Mouse (Mus musculus) embryo, embryonic 10 days (tissue): ENCODE data around the gene Krt78.
"Not testable (repeated sequence)": the region's sequence is repeated elsewhere in the genome, so short reads cannot be mapped to it uniquely, and the experiment has no call there.

Experiments
- DNase-seq: peaks from one replicate; pipeline ENCODE4 v3.0.0-alpha.2; 2015; ENCODE audit warnings: low spot score

Gene Krt78

DNA sequence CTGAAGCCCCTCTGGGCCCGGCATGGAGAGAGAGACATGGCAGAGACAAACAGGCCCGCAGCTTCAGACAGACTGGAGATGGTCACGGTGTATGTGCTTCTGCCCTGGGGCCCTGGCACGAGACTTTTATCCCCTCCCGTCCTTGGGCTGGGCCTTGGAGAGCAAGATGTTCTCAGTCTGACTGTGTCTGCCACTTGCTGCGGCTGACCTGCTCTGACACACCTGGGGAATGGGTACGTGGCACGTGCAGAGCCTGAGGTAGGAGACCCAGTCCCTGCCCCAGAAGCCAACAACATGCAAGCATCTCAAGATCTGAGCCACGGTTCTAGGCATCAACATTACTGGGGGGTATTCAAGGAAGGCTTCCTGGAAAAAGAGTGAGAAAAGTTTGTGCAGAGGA is at the start of gene Krt78:
Gene Krt78 (minus strand): TSS at position 101 of the 400 bp plus-strand sequence.
- DNase-seq = no peak

DNA sequence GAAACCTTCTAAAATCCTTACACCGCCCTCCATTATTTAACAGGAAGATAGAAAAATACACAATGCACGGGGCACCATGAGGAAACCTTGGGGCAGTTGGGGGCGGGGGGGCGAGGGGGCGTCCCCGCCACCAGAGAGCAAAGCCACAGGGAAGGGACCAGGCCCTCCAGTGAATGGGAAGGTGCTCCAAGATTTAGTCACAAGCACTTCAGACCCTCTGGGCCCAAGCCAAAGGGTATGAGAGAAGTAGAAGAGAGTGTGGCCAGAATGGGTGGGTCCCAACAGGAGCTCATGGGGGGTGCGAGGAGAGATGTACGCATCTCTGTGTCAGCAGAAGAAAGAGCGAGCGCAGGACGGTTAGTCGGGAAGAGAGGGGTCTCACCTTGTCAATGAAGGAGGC is 49.4 kb upstream of the Krt78 start:
- DNase-seq = no peak

DNA sequence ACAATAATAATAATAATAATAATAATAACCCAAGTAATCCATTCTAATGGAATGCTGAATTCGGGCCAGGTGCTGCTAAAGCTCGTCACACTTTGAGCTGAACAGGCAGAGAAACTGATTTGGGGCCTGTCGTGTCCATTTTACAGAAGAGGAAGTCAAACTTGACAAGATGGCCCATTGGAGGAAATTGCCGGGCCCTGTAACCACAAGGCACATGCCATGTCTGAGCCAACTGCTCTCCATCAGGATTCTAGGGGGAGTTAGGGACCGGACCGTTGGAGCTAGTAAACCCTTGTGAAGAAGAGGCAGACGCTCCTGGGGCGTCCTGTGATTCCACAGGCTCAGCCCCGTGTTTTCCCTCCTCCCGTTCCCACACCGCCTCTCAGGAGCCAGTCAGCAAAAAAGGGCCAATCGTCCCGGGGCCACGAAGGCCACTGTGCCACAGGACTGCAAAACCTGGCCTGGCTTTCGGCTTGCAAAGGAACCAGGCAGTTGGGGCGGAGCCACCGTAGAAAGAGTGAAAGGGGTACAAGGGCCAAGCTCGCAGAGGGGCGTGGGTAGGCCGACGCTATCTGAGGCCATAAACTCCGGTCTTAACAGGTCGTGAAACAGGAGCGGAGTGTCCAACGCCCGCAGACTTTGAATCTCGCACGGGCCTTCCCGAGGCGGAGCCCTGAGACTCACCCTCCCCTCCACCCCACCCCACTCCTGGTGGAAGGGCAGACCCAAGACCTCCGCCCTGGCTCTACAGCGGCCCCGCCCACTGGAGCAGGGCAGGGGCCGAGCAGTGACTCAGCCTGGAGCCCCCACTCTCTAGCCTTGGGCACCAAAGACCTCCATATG is 48.8 kb upstream of the Krt78 start:
- DNase-seq = peak; percentile 86

DNA sequence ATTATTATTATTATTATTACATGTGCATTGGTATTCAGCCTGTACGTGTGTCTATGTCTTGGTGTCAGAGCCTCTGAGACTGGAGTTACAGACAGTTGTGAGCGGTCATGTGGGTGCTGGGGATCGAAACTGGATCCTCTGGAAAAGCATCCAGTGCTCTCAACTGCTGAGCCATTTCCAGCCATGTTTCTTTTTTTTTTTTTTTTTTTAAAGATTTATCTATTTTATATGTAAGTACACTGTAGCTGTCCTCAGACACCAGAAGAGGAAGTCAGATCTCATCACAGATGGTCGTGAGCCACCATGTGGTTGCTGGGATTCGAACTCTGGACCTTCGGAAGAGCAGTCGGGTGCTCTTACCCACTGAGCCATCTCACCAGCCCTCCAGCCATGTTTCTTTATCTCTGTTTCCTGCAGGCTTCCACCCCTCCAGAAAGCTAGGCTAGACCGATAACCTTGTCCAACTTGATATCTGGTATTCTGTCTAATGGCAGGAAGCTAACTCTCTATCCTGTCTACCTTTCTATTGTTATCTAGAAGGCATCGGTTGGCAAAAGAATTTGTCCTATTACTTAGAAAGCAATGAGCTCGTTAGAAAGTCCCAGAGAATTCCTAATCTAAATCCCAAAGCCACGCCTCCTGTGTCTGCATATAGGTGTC is 45.7 kb upstream of the Krt78 start:
- DNase-seq = no peak

DNA sequence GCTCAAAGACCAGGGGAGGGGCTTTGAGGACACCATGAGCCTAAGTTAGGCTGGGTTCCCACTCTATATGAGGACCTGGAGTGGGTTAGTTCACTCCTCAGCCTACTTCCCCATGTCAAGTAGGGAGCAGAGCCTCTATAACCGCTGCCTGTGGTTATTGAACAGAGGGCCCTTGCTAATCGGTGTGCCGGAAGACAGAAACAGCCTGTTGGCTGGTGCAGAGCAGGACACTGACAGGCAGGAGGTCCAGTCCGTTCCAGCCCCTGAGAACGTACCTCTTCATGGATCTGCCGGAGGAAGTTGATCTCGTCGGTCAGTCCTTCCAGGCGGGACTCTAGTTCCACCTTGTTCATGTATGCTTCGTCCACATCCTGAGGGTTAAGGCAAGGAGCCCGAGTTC is 45.1 kb upstream of the Krt78 start:
- DNase-seq = no peak

DNA sequence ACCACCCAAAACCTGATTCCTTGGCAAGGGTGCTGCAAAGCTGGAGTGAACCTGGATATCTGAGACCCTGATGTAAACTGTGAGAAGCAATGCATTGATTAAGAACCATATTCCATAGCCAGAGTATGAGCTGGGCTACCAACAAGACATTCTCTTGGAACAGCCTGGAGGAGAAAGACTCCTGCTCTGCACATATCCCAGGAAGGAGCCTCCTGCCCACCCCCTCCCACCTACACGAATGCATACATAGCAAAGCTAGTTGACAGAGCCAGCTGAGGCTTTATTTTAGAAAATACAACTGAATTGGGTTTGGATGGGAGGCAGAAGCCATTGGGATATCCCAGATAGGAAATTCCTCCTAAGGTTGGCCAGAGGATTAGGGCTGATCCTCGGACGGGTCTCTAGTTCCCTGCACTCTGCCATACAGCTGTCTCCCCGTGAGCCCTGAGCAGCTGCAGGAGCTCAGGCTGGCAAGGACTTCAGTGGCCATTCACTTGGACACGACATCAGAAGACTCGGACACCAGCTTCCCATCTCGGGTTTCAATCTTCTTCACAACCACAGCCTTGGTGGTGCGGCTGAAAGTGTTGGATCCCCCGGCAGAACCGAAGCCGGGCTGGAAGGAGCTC is 42.5 kb upstream of the Krt78 start:
- not testable (repeated sequence) for DNase-seq

DNA sequence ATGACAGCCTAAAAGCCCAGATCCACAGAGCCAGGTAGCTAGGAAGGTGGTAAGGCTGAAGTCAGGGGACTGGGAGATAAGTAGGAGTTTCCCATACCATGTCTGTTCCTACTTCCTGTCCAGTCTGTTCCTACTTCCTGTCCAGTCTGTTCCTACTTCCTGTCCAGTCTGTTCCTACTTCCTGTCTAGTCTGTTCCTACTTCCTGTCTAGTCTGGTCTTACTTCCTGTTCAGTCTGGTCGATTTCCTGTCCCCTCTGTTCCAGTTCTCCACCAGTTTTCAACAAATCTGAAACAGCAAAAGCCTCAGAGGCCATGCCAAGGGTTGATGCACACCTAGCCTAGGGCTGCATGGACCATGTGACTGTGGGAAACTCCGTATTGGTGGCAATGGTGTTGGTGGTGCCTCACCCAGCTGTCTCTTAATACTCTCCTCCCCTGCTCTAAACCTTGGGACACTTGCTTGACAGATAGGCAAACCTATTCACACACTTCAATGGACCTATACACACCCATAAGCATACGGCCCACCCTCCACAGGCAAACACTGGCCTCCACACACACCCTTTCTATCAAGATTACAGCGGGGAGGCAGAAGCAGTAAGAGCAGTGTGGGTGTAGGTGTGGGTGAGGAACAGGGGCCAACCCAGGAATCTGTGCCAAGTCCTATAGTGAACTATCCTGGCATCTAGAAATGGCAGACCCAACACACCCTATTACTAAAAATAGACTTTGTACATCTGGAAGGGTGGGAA is 41.6 kb upstream of the Krt78 start:
- DNase-seq = no peak

DNA sequence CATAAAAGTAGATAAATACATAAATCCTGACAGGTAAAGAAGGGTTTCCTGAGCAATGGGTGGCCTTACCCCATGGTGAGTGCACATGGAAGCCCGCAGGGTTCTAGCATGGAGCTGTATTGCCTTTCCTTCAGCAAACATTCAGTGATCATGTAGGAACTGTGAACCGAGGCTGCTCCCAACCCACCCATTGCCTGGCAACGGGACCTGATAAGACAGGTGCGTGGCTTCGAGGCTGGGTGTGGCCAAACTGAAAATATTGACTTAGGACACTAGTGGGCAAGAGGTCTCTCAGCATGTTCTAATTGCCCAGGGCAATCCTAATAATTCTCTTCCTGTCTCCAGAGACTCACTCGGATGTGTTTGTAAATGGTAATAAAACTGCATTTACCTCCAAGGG is 40.3 kb upstream of the Krt78 start:
- no peak for DNase-seq

DNA sequence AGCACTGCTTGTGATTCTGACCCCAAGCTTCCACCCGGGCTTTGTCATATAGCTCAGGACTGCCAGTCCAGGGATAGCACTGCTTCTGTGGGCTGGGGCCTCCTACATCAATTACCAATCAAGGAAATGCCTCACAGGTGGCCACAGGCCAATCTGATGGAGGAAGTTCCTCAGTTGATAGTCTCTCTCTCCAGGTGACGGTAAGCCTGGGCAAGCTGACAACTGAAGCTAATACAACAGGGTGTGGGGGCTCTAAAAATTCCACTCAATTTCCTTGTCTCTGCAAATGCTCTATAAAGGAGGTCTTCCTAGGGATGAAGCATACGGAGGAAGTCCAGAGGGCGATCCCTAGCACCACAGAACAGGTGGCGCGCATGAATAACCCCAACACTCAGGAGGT is 36.9 kb upstream of the Krt78 start:
- no peak for DNase-seq

DNA sequence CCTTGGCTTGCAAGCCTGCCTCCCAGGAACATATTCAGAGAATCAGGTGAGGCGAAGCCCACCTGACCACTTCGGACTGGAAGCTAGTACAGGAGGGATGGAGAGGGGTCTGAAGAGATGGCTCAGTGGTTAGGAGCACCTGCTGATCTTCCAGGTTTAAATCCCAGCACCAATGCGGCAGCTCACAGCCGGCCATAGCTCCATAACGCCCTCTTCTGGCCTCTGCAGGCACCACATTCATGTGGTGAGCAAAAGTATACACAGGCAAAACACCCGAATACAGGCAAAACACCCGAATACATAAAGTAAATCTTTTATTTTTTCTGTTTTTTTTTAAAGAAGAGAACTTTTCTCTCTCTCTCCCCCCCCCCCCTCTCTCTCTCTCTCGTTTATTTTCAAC is 34.6 kb upstream of the Krt78 start:
- no peak for DNase-seq

DNA sequence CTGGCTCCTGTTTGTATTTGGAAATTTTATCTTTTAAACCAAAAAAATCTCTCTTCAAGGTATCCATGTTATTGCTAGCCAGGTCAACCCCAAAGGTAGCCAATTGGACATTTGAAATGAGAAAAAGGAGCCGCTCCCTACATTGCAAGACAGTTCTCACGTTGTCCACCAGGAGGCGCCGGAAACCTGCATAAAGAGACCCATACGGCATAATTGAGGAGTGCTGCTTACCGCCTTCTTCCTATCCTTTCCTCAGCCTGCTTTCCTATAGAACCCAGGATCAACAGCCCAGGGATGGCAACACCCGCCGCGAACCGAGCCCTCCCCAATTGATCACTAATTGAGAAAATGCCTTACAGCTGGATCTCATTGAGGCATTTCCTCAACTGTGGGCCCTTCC is 34.0 kb upstream of the Krt78 start:
- peak; percentile 89 for DNase-seq

DNA sequence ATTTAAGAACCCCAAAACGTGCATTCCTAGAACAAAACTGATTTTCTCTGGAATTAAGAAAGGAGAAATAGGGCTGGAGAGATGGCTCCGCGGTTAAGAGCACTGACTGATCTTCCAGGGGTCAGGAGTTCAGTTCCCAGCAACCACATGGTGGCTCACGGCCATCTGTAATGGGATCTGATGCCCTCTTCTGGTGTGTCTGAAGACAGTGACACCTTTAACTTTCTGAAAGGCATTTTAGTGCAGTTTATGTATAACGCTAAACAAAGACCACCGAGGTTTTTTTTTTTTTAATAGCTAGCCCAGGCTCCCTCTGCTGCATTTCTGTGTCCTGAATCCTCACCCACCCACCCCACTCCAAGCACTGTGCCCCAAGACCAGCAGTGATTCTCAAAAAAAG is 30.7 kb upstream of the Krt78 start:
- DNase-seq = no peak

DNA sequence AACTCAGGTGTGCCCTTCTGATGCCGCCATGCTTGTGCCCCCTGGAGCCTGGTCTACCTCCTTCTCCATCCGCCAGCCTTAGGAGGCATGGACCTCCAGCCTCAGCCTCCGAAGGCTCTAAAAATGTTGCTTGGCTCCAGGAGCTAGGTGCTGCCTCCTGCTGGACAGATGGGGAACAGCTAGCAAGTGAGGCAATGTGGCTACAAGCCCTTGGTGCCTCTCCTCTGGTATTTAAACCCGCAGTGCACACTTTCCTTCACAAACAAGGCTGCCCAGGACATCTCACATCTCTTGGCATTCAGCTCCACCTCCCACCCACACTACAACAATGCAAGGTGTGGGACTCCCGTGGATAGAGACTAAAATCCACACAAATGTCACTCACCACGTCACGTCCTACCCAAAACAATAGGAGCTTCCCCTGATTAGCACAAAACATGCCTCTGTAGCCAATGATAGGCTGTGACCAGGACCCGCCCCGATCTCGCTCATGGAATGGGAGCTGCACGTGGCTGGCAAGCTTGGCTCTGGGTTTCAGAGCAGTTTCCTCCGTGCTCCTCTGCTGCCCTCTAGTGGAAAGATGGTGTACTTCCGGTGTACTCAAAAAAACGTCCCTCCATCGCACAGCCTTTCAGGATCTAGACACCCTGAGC is 30.0 kb upstream of the Krt78 start:
- peak; percentile 99 for DNase-seq

DNA sequence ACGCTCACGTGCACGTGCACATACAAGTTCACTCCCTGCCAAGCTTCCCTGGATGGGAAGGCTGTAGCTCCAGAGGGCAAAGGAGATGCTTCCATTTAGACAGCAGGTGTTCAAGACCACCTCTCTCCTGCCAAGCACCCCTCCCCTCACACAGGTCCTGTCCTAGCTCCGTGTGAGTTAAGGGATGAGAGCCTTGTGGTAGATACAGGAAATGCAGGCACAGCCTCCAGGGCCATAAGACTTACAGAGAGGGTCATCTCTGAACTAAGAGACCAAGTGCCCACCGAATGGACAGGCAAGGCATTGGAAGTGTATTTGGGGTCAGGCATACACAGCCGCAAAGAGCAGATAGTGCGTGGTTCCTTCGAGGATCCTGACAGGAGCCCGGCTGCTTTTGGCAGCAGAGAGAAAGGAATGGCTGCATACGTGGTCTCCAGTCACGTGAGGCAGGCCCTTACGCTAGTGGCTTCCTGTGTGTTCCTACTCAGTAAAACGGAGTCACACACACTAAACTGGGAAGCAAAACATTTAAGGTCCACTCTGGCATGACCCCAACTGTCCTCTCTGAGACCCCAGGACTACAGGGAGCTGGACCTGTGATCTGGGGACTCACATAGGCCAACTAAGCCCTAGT is 29.3 kb upstream of the Krt78 start:
- DNase-seq = no peak

DNA sequence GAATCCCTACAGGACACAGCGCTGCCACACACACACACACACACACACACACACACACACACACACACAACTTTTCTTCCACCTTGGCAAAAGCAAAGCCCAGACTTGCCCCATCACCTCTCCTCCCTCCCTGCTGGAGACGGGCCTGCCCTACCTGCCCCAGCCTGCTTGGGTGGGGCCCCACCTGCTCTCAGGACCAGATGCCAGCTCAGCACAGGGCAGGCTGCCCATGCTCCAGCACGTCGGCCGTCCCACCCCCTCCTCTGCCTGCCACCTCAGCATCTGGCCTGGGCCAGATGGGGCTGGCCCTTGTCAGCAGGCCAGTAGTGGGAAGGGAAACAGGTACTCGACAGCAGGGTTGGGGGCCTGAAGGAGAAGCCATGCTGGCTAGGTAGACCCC is 26.8 kb upstream of the Krt78 start:
- no peak for DNase-seq

DNA sequence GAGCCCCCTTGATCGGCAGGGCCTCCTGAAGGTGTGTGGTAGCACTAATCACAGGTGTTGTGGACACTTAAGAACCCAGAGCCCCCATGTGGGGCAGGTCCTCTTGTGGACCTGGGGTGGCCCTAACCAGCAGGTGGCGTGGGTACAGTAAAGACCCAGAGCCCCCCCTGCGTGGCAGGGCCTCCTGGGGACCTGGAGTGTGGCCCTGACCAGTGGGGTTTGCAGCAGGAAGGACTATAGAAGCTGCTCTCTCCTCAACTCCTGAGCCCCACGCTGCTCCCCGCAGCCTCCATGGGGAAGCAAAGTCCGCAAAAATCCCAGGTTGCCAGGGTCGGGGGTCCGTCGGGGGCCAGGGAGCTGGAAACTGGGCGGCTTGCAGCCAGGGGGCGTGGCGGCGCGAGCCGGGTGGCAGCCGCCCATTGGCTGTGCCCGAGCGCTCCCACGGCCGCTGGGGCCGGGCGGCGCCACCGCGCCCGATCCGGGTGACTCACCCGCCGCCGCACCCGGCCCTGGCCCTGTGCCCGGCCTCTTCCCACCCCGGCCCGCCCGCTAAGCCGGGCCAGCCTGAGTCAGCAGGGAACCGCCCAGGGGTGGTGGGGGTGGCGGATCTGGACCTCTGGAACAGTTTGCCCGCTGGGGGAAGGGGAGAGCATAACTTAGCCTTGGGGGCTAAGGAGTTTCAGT is 23.1 kb upstream of the Krt78 start:
- peak; percentile 79 for DNase-seq

DNA sequence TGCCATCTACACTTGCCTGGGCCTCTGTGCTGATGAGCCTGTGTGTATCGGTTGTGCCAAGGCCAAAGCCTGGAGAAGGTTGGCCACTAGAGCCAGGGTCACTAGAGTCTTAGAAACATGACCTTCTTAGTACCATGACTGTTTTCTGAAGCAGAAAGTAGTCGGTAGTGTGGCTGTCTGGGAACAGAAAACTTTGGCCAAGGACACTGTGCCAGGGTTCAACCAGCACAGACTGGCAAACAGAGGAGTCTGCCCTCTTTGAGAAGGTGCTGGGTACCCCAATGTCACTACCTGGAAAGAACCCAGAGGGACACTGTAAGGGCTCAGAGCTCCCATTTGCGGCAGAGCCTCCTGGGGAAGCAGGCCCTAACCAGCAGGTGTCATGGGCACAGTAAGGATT is 22.6 kb upstream of the Krt78 start:
- no peak for DNase-seq

DNA sequence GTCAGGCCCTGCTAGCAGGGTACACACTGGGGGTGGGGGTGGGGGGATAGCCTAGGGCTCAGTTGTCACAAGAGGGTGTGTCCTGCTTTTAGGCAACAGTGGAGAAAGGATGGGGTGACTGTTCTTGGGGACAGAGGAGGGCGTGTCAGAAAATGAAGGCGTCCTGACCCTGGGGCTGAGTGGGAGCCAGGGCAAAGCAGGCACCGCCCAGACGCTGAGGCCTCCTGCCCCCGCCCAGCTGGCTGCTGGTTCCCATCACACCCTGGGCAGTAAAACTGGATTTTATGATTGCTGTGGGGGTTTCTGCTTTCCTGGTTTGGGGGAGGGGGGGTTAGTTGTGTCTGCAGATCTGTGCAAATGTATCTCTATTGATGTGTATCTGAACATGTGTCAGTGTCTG is 21.9 kb upstream of the Krt78 start:
- DNase-seq = peak; percentile 21

DNA sequence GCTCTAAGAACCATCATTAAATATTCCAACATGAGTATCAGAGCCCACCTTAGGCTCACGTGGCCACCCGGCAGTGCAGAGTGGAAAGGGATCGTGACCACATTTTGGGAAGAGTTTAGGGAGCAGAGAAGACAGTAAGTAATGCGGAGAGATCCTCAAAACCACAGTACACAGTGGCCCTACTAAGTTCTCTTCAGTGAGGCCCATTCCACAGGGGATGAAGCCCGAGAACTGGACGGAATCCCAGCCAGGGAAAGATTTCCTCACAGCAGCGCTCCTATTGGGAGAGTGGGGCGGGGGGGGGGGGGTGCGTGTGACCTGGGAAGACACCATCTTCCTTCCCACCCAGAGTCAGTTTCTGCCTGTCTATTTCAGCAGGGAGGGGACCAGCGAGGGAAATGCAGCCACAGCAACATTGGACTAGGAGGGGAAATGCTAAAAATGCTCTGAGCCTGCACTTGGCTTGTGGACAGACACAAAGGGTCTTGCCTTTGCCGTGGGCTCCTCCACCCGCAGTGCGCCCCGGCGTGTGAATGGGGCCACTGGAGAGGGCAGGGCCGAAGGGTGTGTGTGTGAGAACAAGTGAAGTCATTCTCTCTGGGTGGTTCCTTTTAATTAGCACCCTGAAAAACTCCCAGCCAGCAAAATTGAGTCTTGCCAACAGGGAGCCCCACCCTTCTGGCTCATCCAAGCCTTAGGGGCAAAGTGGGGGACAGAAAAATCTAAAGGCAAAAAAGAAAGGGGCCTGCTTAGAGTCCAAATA is 20.2 kb upstream of the Krt78 start:
- no peak for DNase-seq

DNA sequence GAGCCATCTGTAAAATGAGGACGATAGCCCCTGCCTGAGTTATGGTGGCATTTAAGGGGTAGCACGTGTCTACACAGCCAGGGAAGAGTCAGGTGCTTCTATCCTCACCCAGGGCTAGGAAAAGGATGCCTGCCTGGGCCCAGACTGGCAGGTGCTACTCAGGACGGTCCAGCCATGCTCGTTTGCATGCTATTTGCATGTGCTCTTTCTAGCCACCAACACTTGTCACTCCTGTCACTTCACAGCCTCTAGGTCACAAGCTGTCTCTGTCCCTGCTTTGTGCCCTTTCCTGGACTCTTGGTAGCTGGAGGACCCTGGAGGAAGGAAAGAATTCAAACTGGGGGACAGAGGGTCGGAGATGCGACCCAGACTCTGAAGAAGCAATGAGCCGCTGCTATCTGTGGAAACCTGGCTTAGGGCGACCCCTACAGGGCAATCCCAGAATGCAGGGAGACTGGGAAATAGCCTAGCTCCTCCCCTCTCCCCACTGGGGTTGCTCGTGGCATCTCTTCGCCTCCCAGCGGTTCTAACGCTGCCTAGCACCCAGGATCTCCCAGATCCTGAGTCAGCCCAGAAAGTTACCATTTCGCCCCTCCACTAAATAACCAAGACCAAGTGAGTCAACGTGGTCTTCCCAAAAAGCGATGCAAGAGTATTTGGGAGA is 19.5 kb upstream of the Krt78 start:
- peak; percentile 94 for DNase-seq
